Mouse (Mus musculus) intestine, embryonic 14.5 days (tissue): ENCODE data around the gene Dis3. TPM values are rescaled to one million over a fixed set of nuclear protein-coding genes. Genes with fewer than 3 reads are reported as not detected.

ENCODE experiments used
- ATAC-seq: fragments of 200-750 bp; cut with Nextera tagmentation; replicated peaks from 2 replicates; pipeline ENCODE4 v1.8.0; 2017; ENCODE audit warnings: low read depth, moderate number of reproducible peaks, moderate TSS enrichment, moderate library complexity; ENCODE audit not compliant: low FRiP score, low TSS enrichment
- DNase-seq: peaks from one replicate; pipeline ENCODE4 v3.0.0-alpha.2; 2018; ENCODE audit warnings: low spot score
- H3K27ac ChIP-seq: fragments of 300-500 bp; sonication (generic); 2 replicates; pipeline ENCODE4 v1.5.1; 2014; ENCODE audit warnings: low read depth, mild to moderate bottlenecking, control low read depth
- H3K27me3 ChIP-seq: fragments of 300-500 bp; sonication (generic); replicated peaks from 2 replicates; pipeline ENCODE4 v1.6.1; 2014; ENCODE audit warnings: low read length, control low read depth; ENCODE audit not compliant: control insufficient read depth, insufficient read depth
- H3K36me3 ChIP-seq: fragments of 300-500 bp; sonication (generic); 2 replicates; pipeline ENCODE4 v1.6.1; 2014; ENCODE audit warnings: low read length, control low read depth; ENCODE audit not compliant: control insufficient read depth, insufficient read depth
- H3K4me1 ChIP-seq: fragments of 300-500 bp; sonication (generic); replicated peaks from 2 replicates; pipeline ENCODE4 v1.6.1; 2014; ENCODE audit warnings: low read length, control low read depth, mixed read lengths; ENCODE audit not compliant: control insufficient read depth, insufficient read depth
- H3K4me2 ChIP-seq: fragments of 300-500 bp; sonication (generic); 2 replicates; pipeline ENCODE4 v1.6.1; 2014; ENCODE audit warnings: low read length
- H3K4me3 ChIP-seq: fragments of 300-500 bp; sonication (generic); 2 replicates; pipeline ENCODE4 v1.5.1; 2014; ENCODE audit warnings: low read depth, low read length, control low read depth, mixed read lengths
- H3K9ac ChIP-seq: fragments of 300-500 bp; sonication (generic); 2 replicates; pipeline ENCODE4 v1.6.1; 2014; ENCODE audit warnings: mild to moderate bottlenecking, low read length
- H3K9me3 ChIP-seq: fragments of 300-500 bp; sonication (generic); 2 replicates; pipeline ENCODE4 v1.6.1; 2016; ENCODE audit warnings: low read length, control low read depth; ENCODE audit not compliant: control insufficient read depth
- WGBS: fragments of 180-500 bp; shearing (Covaris S2); extraction: QIAGEN DNeasy Blood & Tissue Kit; methylation state at CpG from one replicate; pipeline ENCODE4 v1.1.7; 2014; 5-methylcytosine and 5-hydroxymethylcytosine counted together
- polyA plus RNA-seq: library from polyadenylated mRNA; unstranded; fragments of >200 nt; fragmentation: Nextera tagmentation; extraction: Ambion mirVana; gene quantifications from 2 replicates; pipeline ENCODE4 v1.2.1, GENCODE M21; 2014

Gene Dis3
- 46.6 and 47.3 TPM in 2 replicates for polyA plus RNA-seq

DNA sequence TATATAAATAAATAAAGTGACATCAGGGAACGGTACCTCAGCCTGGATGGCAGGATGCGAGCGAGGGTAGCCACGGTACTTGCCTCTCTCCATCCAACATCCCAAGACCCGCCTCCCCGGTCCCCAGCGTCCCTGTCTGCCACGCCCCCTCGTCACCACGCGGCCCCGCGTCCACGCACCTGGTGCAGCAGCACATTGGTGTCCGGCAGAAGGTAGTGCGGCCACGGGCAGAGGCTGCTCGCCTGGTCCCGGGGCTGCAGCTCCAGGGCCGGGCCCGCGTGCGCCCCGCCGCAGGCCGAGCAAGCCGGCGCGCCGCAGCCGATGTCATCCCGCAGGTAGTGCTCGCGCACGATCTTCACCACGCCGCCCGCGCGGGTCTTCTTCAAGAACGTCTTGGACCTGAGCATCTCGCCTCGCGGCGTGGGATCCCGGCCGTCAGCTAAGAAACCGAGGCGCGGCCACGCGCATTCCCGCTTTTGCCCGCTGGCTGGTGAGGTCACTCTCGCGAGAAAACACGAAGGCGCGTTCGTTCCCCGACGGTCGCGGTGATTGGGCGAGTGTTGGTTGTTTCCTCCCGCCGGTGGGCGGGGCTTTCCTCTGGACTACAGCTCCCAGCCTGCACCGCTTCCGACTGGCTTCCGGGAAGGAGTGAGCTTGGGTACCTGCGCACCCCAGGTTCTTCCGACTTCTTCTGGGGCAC, at the start of gene Dis3, which contains the start of gene Pibf1:
Gene Dis3, minus strand, starts transcription at position 504 of the 700 bp plus-strand sequence.
Gene Pibf1, plus strand, starts transcription at position 158 of the 700 bp plus-strand sequence.
- DNase-seq = peak; percentile 99
- H3K4me2 ChIP-seq = peak within 1 kb of the TSS; percentile 72
- H3K4me3 ChIP-seq = peak within 1 kb of the TSS; percentile 57
- H3K9me3 ChIP-seq = no peaks in the 10 kb centered on the region
- H3K27me3 ChIP-seq = no peaks in the 10 kb centered on the region
- H3K9ac ChIP-seq = peak within 1 kb of the TSS; percentile 96
- H3K36me3 ChIP-seq = peaks cover 65% of the 10 kb centered on the region
- peak within 1 kb of the TSS; percentile 82 for H3K27ac ChIP-seq
- WGBS = under 1% methylated on average over 59 of the region's 73 CpGs
- peak; percentile 99 for ATAC-seq
- peaks cover 7% of the 10 kb centered on the region for H3K4me1 ChIP-seq

DNA sequence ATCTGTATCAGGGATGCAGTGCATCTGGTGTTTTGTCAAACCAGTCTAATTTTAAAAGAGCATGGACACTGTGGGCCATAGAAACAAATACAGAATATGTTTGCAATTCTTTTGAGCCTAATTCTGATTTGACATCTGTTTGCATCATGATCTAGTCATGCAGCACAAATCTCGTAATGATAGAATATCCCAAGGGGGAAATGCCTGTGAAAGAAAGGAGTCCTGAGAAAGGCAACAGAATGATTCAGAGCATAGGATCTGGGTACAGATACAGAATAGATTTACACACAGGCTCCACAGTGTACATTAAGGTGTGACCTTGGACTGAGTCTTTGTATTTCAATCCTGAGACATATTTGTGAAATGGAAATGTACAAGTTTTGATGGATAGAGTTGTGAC, 47.3 kb upstream of the Dis3 start:
- H3K9me3 ChIP-seq = no peaks in the 10 kb centered on the region
- no peaks in the 10 kb centered on the region for H3K27me3 ChIP-seq
- no peak overlapping the region for H3K9ac ChIP-seq
- no peaks in the 10 kb centered on the region for H3K4me1 ChIP-seq
- H3K27ac ChIP-seq = no peak overlapping the region
- ATAC-seq = no peak
- H3K36me3 ChIP-seq = peaks cover 22% of the 10 kb centered on the region
- WGBS = 91% methylated on average over 1 of the region's 1 CpGs
- no peak overlapping the region for H3K4me3 ChIP-seq
- peak; percentile 9 for DNase-seq
- H3K4me2 ChIP-seq = no peak overlapping the region

DNA sequence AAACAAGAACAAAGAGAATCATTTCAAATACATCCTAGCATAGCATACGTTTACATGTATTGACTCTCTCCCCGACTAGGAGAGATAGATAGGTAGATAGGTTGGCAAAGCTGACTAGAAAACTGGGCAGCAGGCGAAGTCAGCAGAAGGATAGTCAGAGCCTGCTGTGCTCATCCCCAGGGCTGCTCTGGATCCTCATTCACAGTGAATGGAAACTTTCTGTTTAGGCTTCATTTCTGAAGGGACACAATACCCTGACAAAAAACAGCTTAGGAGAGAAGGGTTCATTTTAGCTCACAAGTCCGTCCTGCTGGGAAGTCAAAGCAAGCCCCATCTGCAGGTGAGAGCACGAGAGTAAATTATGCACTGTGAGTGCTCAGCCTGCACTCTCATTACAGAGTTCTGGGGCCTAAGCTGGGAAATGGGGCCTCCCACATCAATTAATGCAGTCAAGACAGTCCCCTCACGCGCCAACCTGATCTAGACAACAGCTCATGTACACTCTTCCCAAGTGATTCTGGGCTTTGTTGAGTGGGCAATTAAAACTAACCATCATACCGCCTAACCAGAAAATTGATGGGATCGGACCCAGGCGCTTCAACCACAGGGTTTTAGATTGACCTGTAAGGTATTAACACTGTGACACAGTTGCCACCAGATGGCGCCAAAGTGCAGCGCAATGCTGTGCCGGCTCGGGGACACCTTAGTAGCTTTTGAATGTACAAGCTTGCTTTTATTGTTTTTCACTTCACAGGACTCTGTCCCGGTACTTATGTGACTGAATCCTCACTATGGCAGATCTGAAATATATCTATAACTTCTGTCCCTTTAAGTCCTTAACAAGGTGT, 42.4 kb upstream of the Dis3 start:
- Histone ChIP-seq H3K4me2 (no peak overlapping the region), H3K9me3 (no peaks in the 10 kb centered on the region), H3K36me3 (peaks cover 14% of the 10 kb centered on the region), H3K4me1 (no peaks in the 10 kb centered on the region), H3K4me3 (no peak overlapping the region), H3K9ac (no peak overlapping the region), H3K27me3 (no peaks in the 10 kb centered on the region), H3K27ac (no peak overlapping the region)
- peak; percentile 89 for ATAC-seq
- WGBS = 22% methylated on average over 15 of the region's 15 CpGs
- DNase-seq = peak; percentile 92

DNA sequence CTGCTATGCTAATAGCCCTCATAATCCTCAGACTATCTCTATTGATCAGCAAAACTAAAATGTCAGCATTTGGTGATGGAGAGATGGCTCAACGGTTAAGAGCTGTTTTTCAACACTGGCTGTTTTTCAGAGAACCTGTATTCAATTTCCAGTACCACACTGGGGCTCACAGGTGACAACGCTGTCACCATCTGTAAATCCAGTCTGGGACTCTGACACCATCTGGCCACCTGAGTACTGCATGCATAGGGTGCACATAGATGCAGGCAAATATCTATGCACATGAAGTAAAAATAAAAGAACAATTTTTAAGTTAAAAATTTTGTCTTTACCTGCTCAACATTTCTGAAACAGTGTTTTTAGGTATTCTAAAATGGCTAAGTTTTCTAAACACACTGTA, 40.5 kb upstream of the Dis3 start:
- Histone ChIP-seq H3K4me2 (no peak overlapping the region), H3K4me3 (no peak overlapping the region), H3K27me3 (no peaks in the 10 kb centered on the region), H3K4me1 (no peaks in the 10 kb centered on the region), H3K27ac (no peak overlapping the region), H3K9me3 (no peaks in the 10 kb centered on the region), H3K9ac (no peak overlapping the region), H3K36me3 (peaks cover 28% of the 10 kb centered on the region)
- ATAC-seq = no peak
- DNase-seq = no peak
- 97% methylated on average over 2 of the region's 2 CpGs for WGBS

- ATAC-seq (no peak), DNase-seq (no peak)
- Histone ChIP-seq H3K4me2 (no peak overlapping the region), H3K4me1 (no peaks in the 10 kb centered on the region), H3K27ac (no peak overlapping the region), H3K36me3 (peaks cover 36% of the 10 kb centered on the region), H3K27me3 (no peaks in the 10 kb centered on the region), H3K9ac (no peak overlapping the region), H3K9me3 (no peaks in the 10 kb centered on the region), H3K4me3 (no peak overlapping the region)
- 92% methylated on average over 16 of the region's 16 CpGs for WGBS
Observed at GRCm38 (mm10) chr14:99136297-99136696, 36.7 kb upstream of the Dis3 start.

DNA sequence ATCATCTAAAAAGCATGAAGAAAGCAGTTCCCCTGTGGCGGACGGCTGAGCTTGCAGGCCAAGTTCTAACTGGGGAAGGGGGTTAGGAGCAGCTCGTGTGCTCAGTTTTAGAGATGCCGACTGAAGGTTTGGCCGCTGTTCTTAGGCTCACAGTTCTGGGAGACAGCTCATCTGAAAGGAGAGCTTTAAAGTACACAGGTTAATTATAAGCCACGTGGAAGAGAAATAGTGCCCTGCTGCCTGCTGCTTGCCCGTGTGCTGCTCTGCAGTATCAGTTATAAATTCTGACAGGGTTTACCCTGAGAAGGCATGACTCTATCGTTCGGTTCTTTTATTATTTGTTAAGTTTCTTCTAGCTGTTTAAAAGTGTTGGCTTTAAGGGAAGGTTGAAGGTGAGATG, 36.2 kb upstream of the Dis3 start:
- no peak overlapping the region for H3K27ac ChIP-seq
- H3K36me3 ChIP-seq = peaks cover 40% of the 10 kb centered on the region
- ATAC-seq (0 out of 2 replicates have a peak, but pooled peaks have one; percentile 19), DNase-seq (no peak)
- no peak overlapping the region for H3K9ac ChIP-seq
- 81% methylated on average over 9 of the region's 9 CpGs for WGBS
- no peak overlapping the region for H3K4me2 ChIP-seq
- H3K9me3 ChIP-seq = no peaks in the 10 kb centered on the region
- no peaks in the 10 kb centered on the region for H3K27me3 ChIP-seq
- no peaks in the 10 kb centered on the region for H3K4me1 ChIP-seq
- no peak overlapping the region for H3K4me3 ChIP-seq

GRCm38 (mm10) chr14:99134048-99134447, 34.5 kb upstream of the Dis3 start:
- peaks cover 35% of the 10 kb centered on the region for H3K36me3 ChIP-seq

GRCm38 (mm10) chr14:99129050-99129449, 29.5 kb upstream of the Dis3 start:
- ATAC-seq (no peak), DNase-seq (no peak)
- H3K27ac ChIP-seq = no peak overlapping the region
- no peak overlapping the region for H3K9ac ChIP-seq
- no peaks in the 10 kb centered on the region for H3K27me3 ChIP-seq
- H3K9me3 ChIP-seq = no peaks in the 10 kb centered on the region
- no peaks in the 10 kb centered on the region for H3K4me1 ChIP-seq
- H3K4me2 ChIP-seq = no peak overlapping the region
- no peak overlapping the region for H3K4me3 ChIP-seq
- WGBS = 95% methylated on average over 2 of the region's 2 CpGs
- H3K36me3 ChIP-seq = peaks cover 14% of the 10 kb centered on the region

More at GRCm38 (mm10) chr14:99134048-99134447, 34.5 kb upstream of the Dis3 start:
- Histone ChIP-seq H3K9me3 (no peaks in the 10 kb centered on the region), H3K9ac (no peak overlapping the region), H3K27ac (no peak overlapping the region), H3K4me1 (no peaks in the 10 kb centered on the region), H3K4me2 (no peak overlapping the region), H3K4me3 (no peak overlapping the region), H3K27me3 (no peaks in the 10 kb centered on the region)
- ATAC-seq (no peak), DNase-seq (no peak)
- WGBS = 92% methylated on average over 2 of the region's 2 CpGs
